Mouse (Mus musculus): ENCODE results near the gene Nme4. TPM values are rescaled to one million over a fixed set of nuclear protein-coding genes. Genes with fewer than 3 reads are reported as not detected.
"Not testable (repeated sequence)": the region's sequence is repeated elsewhere in the genome, so short reads cannot be mapped to it uniquely, and the experiment has no call there.

Nme4 gene
- polyA plus RNA-seq, 2 experiments from 2014 or later: 1.6 TPM

DNA sequence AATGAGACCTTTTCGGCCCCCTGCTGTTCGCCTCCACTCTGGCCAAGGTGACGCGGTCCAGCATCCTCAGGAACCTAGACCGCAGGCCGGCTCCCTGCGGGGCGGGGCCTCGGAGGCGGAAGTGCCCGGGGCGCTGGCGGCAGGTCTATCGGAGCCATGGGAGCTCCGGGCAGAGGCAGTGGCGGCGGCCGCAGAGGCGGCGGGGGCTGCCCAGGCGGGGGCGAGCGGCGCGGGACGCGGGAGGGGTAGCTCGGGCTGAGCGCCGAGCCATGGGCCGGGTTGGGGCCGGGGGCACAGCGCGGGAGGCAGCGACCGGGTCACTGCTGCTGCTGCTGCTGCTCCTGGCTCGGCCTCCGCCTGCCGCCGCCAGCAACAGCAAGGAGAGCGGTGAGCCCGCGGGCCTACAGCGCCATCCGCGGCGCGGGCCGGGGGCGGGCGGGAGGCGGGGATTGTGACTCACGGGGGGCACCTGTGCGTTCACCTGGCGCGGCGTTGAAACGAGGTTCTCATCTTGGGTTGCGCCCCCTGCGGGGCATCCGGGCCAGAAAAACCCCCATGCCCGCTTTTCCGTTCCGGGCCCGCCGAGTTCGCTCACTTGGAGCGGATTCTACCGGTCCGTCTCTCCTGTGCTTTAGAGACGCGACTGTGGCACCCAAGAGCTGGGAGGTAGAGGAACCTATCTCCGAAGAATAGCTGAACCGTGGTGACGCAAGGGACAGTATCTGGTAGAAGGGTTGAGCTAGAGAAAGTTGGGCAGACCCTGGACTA, 18.0 kb upstream of the Nme4 start, which contains the start of gene Tmem8:
Gene Tmem8, plus strand, starts transcription at position 119 of the 768 bp plus-strand sequence.
- peak; percentile 74 for ATAC-seq

DNA sequence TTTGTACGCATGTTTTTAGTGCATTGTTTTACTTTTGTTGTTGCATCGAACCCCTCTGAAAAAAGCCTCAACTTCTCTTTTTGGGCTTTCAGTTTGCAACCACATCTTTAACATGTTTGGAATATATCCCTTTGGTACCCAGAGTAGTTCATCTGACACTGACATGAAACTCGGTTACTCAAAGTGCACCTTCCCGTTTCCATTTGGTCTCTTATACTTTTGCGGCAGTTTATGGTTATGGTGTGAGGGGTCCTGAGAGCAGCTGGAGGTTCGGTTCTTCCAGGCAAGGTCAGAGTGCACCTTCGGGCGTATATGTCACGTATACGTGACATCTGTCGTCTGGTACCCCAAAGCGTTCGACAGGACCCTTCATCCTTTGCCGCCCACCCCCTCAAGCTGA, 17.3 kb upstream of the Nme4 start:
- ATAC-seq: no peak

DNA sequence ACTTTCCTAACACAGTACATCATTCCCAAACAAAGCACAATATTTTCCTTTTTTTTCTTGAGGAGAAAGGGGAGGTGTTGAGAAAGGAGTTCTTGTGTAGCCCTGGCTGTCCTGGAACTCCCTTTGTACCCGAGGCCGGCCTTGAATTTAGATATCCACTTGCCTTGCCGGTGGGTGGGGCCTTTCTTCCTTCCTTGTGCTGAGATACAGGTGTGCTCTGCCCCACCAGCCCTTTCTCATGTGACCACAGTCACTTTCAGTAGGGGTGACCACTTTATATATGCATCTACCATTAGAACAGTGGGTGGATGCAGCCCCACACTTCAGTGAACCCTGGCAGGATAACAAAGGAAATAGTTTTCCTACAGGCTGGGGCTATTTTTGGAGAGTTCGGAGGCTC, 16.3 kb upstream of the Nme4 start:
- ATAC-seq: no peak

- ATAC-seq: no peak
Observed at GRCm38 (mm10) chr17:26111024-26111423, 15.6 kb upstream of the Nme4 start.

DNA sequence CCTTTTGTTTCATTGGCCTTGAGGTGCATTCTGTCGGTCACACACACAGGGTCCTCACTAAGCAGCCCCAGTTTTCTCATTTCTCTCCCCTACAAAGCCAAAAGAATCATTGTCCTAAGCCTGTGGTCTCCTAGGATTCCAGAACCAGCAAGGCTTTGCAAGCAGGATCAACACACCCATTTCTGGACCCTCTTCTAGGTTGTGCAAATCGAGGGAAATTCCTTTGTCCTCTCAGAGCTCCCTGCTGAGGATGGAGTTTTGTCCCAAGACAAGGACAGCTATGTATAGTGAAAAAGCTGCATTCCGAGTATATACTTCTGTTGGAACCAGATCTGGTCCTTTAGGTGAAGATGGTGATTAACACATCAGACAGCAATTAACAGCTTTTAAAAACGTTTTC, 14.8 kb upstream of the Nme4 start:
- ATAC-seq: no peak

- no peak for ATAC-seq
Observed at GRCm38 (mm10) chr17:26105619-26106018, 10.2 kb upstream of the Nme4 start.

DNA sequence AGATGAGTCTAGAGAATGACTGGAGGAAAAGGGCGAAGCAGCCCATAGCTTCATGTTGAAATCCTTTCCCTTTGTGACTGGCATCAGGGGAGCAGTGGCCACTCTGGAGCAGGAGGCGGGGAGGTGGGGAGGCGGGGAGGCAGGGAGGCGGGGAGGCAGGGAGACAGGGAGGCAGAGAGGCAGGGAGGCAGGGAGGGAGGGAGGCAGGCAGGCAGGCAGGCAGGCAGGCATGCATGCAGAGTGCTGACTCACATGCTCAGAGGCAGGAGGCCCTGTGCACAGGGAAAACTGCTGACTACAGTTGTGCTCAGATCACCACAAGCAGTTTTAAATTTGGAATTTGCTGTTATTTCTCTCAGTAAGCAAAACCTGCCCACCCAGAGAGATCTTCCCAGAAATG, 6.1 kb upstream of the Nme4 start:
- no peak for ATAC-seq

DNA sequence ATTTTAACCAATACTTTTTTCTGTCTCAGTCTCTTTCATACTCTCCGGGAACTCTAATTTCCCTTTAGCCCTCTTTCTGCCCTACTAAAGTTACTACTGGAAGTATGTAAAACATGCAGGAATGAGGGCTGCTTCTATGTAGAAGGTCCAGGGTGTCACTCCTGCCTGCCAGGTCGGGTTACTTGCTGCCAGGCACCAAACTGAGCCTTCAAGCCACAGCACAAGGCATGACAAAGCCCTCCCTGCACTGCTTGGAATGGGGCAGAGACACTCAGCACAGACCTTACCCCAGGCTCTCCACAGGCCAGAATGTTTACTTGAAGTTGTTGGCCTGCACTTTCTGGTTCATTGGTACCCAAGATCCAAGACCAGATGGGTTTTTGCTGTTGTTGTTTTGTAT, 4.8 kb upstream of the Nme4 start:
- no peak for ATAC-seq

DNA sequence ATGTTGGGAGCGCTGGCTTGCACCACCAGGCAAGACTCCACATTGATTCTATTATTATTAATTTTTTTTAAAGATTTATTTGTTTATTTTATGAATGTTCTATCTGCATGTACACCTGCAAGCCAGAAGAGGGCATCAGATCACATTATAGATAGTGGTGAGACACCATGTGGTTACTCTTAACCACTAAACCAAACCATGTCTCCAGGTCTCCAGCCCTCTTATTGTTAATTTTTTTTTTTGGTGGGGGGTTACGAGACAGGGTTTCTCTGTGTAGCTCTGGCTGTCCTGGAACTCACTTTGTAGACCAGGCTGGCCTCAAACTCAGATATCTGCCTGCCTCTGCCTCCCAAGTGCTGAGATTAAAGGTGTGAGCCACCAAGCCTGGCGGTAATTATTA, 3.9 kb upstream of the Nme4 start:
- ATAC-seq: not testable (repeated sequence)

DNA sequence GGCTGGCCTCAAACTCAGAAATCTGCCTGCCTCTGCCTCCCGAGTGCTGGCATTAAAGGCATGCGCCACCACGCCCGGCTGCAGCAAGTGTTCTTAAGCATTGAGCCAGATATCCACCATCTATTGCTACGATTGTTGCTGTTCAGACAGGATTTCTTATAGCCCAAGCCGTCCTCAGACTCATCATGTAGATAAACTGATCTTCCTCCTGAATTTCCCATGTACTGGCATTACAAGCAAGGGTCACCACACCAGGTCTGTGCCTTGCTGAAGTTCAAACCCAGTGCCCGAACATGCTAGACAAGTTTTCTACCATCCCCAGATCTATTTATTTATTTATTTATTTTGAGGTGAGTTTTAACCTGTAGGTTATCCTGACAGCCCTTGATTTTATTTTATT, 3.1 kb upstream of the Nme4 start:
- no peak for ATAC-seq

DNA sequence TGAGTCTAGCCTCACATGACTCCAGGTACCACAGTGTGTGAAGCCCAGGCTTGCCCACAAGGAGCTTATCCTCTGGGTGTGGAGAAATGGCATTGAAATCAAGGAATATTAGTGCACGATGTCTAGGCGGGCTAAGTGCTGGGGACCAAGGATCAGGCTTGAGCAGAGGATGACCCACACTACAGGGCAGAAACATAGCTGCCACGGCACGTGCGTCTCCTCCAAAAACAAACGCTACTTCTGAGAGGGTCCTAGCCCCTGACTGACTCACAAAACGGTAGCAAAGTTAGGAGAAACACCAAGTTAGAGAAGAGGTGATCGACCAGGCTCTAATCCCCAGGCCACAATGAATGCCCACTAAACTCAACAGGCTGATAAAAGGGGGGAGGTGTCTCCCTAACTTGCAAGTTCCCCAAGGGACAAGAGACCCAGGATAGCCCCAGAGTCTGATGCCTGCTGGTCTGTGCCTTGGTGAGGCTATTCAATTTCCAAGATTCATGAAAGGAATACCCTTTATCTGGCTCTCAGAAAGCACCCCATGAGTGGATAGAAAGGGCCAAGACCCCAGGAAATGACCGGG, 781 bp downstream of the Nme4 start:
- no peak for ATAC-seq

DNA sequence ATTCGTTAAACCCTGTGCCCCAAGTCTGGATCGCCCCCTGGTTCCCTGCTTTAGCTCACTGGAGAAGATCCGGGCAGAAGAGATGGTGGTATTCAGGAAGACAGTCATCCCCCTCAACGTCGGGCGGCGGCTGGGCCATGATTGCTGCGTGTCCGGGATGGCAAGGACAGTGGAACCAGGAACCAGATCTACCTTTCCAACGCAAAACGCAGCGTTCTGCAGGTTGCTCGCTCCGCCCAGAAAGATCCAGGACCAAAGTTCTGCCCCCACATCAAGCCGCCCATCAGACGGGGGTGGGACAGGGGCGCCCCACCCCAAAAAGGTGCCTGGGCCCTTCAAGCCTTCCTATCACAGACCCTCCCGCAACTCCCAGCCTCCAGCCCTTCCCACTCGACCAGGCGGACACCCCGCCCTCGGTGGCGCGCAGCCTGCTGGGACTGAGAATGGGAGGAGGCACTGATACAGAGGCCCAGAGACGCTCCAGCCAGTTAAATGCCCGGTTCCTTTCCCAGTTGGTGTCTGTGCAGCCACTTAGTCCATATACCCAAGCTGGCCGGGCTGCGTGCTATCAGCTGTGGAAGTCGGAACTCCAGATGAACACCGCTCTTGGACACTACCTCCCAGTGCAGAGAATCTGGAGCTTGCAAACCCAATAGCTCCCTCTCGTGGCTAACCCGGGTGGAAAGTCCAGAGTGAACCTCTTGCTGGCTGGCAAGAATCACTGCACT, 5.3 kb downstream of the Nme4 start, which contains the start of gene Decr2:
Gene Decr2, minus strand, starts transcription at position 433 of the 728 bp plus-strand sequence.
- ATAC-seq: peak; percentile 59

DNA sequence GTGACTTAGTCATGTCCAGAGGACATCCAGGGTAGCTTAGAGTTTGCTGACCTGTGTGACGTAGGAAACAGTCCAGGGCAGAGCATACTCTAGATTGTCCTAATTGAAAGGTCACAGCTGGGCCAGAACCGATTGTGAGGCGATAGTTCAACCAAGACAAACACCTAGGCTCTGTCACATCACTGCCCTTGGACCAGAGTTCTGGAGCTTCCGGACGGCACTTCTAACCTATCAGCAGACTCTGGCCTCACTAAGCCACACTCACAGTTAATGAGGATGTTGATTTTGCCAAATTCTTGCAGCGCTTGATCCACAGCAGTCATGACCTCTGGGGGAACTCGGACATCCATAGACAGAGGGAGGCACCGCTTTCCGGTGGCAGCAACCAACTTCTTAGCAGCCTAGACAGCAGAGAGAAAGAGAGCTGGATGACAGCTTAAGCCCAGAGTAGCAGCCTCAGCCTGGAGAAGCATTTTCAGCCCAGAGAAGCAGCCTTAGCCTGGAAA, 8.3 kb downstream of the Nme4 start:
- ATAC-seq: no peak

DNA sequence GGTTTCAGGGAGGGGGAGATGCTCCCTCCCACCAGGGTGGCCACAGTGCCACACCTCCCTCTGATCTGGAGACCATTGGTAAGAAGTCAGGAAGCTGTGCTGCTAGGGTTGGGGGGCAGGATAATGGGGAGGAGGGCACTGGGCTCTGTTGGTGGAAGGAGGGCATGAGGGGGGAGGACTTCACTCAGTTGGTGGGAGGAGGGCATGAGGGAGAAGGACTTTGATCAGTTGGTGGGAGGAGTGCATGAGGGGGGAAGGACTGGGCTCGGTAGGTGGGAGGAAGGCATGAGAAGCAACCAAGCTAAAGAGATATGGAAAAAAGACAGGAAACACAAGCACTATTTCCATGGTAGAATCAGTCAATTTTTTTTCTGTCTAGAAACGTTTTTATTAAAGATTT, 14.5 kb downstream of the Nme4 start:
- ATAC-seq: no peak

DNA sequence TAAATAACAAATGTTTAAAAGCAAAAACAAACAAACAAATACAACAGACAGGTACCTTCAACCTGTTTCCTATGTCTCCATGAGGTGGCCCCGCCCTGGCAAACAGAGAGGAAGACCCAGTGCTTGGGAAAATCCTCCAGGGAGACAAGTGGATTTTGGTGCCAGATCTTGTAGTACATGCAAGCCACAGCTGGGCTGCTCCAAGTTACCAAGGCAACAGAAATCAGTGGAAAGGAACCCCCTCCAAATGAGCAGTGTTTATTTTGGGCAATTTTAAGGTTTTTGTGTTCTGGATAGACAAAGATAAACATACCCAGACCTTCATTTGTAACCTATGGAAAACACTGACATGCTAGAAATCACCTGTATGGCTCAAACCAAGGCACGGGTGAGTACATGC, 16.6 kb downstream of the Nme4 start:
- ATAC-seq: no peak

DNA sequence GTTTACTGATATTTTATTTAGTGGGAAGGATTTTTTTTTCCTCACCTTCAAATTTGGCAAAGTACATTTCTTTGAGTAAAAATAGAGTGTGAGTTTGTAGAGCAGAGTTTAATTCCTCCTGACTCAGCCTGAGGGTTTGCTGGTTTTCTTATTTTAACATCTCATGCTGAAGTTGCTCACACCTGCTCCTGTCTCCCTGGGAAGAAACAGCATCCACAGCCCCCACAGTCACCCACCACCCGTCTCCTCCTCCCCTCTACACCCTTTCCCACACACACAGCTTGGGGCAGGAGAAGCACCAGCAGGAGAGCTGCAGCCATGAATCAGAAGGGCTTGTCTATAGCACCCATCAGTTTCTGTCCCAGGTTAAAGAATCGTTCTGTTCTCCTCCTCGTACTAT, 20.2 kb downstream of the Nme4 start:
- no peak for ATAC-seq

- no peak for ATAC-seq
Observed at GRCm38 (mm10) chr17:26070136-26070535, 25.3 kb downstream of the Nme4 start.

- ATAC-seq: peak; percentile 96
Observed at GRCm38 (mm10) chr17:26068831-26069739, 26.3 kb downstream of the Nme4 start, which contains the start of gene Rab11fip3. Gene Rab11fip3, minus strand, starts transcription at chr17:26069555.

- ATAC-seq: no peak
Observed at GRCm38 (mm10) chr17:26068024-26068830, 27.2 kb downstream of the Nme4 start.

- no peak for ATAC-seq
Observed at GRCm38 (mm10) chr17:26066488-26067020, 28.8 kb downstream of the Nme4 start.

- no peak for ATAC-seq
Observed at GRCm38 (mm10) chr17:26064916-26065315, 30.5 kb downstream of the Nme4 start.

All from activated CD4-positive, CD25-positive, alpha-beta regulatory T cell, adult 4 months (primary cell).